Mouse (Mus musculus): ENCODE data around the gene Nrd1.

The Nrd1 gene

GRCm38 (mm10) chr4:109098861-109099260 is 98.4 kb downstream of the Nrd1 start:
- DNase-seq (ENCODE audit: low spot score): no peak

GRCm38 (mm10) chr4:109102574-109102973 is 102.1 kb downstream of the Nrd1 start:
- no peak for DNase-seq (ENCODE audit: low spot score)

- no peak for DNase-seq (ENCODE audit: low spot score)
Observed at GRCm38 (mm10) chr4:109103145-109103883, 102.9 kb downstream of the Nrd1 start.

- DNase-seq (ENCODE audit: low spot score): no peak
Observed at GRCm38 (mm10) chr4:109105254-109105653, 104.8 kb downstream of the Nrd1 start.

GRCm38 (mm10) chr4:109106034-109106433 is 105.6 kb downstream of the Nrd1 start:
- no peak for DNase-seq (ENCODE audit: low spot score)

DNA sequence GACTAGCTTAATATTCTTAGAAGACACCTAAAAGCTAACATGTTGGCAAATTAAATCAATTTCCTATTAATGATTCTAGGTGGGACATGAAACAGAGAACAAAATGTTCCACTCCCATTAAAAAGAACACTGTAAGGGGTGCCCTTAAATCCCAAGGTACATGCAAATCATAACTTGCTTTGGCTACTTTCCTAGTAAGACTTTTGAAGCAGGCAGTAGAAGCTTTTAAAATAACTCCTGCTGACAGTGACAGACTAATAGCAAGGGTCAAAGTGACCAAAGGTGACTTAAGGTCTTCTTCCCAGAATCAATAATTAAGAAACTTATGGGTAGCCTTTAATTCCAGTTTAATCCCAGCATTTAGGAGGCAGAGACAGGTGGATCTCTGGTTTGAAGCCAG is 106.1 kb downstream of the Nrd1 start:
- DNase-seq (ENCODE audit: low spot score): no peak

DNA sequence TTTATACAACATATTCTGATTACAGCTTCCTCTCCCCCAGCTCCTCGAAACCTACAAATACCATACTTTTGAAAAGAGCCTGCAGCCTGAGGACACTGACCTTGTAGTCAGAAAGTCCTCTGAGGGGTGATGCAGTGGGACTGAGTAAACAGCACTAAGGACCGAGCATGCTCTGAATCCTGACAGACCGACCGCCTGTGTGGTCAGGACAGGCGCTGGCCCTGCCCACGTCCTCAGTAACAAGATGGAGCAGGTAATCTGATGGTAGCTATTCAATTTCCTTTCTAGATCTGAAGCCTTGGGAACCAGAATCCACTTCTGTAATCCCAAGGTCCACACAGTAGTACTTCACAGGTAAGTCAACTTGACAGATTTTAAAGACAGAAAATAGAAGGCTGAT is 108.6 kb downstream of the Nrd1 start:
- no peak for DNase-seq (ENCODE audit: low spot score)

- DNase-seq (ENCODE audit: low spot score): no peak
Observed at GRCm38 (mm10) chr4:109109686-109110085, 109.2 kb downstream of the Nrd1 start.

DNA sequence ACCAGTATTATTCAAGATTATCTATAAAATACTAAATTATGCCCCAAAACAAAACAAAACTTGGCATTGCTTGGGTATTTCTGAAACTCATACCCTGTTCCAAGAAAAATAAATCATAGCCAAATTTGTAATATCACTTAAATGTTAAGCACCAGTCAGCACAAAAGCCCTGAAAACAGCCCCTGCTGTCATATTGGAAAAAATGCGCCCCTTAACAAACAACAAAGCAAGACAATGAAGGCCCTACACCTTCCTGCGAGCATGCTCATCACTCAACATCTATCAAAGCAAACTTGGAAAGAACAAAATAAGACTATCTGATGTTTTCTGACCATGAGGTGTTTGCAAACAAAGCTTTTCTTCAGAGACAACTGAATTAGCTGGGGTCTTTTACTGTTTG is 110.5 kb downstream of the Nrd1 start:
- DNase-seq (ENCODE audit: low spot score): no peak
